Mouse (Mus musculus): ENCODE results near the gene Prrt1.

Gene Prrt1

DNA sequence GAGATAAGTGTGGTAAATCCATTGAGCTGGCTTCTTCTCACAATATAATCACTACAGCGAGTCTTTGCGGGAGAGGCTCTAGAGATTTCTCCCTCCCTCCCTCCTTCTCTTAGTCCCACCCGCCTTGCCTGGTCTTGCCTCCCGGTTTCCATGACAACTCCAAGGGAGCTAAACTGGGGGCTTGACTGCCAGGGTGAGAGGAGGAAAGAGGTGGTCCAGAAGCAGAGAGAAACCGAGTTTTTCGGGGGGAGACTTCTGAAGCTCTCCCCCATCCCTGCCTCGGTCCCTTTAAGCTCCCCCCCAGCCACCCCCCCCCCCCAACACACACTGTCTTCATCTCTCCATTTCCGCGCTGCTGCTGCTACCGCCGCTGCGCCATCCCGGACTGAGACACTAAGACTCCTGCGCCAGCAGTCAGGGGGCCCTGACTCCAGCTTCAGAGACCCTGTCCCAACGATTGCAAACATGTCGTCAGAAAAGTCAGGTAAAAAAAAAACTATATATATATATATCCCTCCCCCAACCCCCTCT is at the start of gene Prrt1:
Gene Prrt1 (plus strand): TSS at position 313 of the 531 bp plus-strand sequence.
- no peak for DNase-seq

DNA sequence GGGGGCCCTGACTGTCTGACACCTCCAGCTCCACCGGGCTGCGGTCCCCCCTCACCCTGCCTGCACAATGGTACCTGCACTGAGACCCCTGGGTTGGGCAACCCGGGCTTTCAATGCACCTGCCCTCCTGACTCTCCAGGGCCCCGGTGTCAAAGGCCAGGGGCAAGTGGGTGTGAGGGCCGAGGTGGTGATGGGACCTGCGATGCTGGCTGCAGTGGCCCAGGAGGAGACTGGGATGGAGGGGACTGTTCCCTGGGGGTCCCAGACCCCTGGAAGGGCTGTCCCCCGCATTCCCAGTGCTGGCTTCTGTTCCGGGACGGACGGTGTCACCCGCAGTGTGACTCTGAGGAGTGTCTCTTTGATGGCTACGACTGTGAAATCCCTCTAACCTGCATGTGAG is 46.8 kb upstream of the Prrt1 start:
- no peak for DNase-seq

DNA sequence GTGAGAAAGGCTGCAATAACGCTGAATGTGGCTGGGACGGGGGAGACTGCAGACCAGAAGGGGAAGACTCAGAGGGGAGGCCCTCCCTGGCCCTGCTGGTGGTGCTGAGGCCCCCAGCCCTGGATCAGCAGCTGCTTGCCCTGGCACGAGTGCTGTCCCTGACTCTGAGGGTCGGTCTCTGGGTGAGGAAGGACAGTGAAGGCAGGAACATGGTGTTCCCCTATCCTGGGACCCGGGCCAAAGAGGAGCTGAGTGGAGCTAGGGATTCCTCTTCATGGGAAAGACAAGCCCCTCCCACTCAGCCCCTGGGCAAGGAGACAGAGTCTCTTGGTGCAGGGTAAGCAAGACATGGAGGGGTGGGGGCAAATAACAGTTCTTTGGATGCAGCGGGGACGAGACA is 45.9 kb upstream of the Prrt1 start:
- DNase-seq, result no peak

DNA sequence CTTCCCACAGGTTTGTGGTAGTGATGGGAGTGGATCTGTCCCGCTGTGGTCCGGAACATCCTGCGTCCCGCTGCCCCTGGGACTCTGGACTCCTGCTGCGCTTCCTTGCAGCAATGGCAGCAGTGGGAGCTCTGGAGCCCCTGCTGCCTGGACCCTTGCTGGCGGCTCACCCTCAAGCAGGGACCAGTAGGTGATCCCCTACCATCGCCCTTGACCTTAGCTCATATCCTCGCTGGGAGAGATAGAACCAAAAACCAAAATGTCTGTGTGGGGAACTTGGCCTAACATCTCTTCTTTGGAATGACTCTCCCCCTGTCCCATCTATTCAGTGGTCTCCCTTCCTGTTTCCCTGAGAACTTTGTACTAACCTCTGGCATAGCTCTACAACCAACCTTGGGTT is 45.5 kb upstream of the Prrt1 start:
- no peak for DNase-seq

DNA sequence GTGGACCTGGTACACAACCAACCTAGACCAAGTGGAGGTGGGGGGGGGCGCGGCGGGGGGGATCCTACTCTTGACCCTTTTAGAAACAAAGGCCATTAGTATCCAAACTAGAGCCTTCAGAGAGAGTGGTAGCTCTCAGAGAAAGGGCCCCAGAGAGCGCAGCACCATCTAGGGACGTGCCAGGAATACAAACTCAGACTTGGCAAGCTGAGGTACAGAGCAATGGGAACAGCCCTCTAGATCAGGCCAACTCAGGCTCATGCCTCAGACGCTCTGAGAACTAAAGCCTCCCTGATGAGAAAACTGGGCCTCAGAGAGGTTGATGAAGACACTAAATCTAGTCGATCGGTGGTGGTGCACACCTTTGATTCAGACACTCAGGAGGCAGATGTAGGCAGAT is 44.2 kb upstream of the Prrt1 start:
- DNase-seq, result no peak

DNA sequence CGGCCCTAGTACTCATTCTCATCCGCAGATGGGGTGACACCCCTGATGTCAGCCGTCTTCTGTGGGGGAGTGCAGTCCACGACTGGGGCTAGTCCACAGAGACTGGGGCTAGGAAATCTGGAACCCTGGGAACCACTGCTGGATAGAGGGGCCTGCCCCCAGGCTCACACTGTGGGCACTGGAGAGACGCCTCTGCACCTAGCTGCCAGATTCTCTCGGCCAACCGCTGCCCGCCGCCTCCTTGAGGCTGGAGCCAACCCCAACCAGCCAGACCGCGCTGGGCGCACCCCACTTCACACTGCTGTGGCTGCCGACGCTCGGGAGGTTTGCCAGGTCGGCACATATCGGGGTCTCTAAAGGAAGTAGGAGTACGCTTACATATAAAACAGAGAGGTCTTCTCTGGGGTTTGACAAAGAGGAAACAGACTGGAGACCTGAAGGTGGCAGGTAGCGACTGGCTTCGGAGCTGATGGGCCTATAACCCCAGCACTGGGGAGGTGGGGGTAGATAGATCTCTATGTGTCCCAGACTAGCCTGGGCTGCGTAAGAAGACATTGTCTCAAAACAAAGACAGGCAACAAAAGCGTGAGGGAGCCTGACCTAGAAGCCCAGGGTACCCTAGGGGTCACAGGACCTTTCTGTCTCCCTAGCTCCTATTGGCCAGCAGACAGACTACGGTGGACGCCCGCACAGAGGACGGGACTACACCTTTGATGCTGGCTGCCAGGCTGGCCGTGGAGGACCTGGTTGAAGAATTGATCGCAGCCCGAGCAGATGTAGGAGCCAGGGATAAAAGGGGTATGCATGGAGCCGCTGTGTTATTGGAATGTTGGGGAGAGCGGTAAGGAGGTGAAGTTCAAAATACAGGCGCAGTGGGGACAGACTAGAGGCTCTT is 43.2 kb upstream of the Prrt1 start:
- no peak for DNase-seq

DNA sequence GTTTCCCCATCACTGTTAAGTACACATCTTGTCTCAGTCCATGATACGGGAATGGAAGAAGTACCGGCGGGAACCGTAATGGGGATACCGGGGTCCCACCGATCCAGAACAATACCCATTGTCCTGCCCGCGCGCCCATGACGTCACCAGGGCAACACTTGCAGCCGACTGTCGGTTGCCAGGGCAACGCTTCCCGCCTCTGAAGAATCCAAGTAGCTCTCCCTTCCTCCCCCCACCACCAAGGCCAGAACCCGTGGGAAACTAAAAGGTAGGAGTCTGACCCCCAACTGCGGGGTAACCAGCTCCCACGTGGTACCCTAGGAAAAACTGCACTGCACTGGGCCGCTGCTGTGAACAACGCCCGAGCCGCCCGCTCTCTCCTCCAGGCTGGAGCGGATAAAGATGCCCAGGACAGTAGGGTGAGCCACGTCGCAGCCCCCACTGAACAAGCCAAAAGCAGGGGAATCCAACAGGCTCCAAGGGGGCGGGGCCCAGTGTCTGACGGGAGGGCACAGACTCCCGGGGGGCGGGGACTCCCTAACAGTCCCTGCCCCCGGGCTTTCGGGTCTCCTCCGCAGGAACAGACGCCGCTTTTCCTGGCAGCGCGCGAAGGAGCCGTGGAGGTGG is 42.4 kb upstream of the Prrt1 start:
- peak; percentile 92 for DNase-seq

DNA sequence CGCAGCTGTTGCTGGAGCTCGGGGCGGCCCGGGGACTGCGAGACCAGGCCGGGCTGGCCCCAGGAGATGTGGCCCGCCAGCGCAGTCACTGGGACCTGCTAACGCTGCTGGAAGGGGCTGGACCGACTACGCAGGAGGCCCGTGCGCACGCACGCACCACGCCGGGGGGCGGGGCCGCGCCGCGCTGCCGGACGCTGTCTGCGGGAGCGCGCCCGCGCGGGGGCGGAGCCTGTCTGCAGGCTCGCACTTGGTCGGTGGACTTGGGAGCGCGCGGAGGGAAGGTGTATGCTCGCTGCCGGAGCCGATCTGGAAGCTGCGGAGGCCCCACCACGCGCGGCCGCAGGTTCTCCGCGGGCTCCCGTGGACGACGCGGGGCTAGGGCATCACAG is 41.9 kb upstream of the Prrt1 start:
- DNase-seq, result peak; percentile 98

DNA sequence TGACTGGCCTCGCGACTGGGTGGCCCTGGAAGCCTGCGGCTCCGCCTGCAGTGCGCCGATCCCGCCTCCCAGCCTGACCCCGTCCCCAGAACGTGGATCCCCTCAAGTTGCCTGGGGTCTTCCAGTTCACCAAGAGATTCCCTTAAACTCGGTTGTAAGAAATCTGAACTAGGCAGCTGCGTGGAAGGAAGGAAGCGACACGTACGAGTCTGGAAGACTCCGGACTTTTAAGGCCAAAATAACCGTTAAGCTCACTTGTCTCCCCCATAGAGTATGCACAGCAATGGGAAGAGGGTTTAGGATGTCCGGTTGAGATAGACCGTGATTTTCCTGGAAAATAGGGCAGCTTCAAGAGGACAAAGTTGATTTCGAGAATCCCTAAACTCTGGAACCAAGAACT is 41.5 kb upstream of the Prrt1 start:
- no peak for DNase-seq

DNA sequence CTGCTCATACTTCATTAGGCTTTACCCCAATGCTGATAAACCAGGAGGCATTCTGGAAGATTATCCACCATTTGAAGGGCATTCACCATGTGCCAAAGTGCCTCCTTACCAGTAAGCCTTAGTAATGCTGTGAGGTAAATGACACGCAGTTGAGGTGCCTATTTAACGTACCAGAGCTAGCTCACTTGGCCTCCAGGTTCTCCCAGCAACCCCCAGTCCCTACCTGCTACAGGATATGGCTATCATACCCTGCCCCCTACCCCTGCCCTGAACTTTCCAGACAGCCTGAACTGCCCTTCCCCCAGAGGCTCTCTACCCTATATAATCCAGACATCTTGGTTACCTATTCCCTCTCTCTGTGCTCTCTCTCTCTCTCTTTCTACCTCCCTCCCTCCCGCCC is 40.6 kb upstream of the Prrt1 start:
- no peak for DNase-seq

DNA sequence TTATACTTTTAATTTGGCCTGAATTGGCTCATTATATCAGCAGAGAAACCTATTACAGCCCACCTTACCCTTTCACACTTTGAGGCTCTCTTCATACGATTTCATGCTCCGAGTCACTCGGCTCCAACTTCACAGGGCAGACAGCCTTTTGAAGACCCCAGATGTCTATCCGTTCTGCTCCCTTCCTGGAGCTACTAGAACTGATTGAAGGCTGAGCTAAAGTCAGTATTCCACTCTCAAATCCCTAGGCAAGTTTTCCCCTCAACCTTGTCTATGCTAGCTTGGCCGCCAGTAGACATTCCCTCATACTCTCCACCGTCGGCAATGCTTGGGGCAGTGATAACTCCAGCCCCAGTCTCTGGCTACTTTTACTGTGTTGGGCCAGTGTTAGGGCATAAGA is 40.1 kb upstream of the Prrt1 start:
- no peak for DNase-seq

DNA sequence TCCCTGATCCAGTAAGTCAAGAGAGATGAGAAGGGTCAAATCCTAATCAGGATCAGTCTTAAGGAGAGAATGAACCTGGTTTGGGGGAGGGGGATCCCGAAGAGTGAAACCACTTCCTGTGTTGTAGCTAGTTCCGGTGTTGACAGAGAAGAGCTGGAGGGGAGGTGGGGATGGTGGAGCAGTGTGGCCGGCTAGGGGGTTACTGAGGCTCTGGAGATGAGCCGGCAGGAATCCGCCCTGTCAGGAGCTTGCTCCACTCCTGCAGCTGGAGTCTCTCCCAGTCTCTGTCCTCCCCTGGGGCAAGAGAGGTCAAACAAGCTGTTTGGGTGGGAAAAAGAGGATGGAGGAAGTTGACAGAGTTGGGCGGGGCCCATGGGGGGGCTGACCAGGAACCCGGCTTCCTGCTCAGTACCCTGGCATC is 39.6 kb upstream of the Prrt1 start, which contains the start of gene Gpsm3:
Gene Gpsm3 (plus strand): TSS at position 126 of the 421 bp plus-strand sequence.
- peak; percentile 78 for DNase-seq

DNA sequence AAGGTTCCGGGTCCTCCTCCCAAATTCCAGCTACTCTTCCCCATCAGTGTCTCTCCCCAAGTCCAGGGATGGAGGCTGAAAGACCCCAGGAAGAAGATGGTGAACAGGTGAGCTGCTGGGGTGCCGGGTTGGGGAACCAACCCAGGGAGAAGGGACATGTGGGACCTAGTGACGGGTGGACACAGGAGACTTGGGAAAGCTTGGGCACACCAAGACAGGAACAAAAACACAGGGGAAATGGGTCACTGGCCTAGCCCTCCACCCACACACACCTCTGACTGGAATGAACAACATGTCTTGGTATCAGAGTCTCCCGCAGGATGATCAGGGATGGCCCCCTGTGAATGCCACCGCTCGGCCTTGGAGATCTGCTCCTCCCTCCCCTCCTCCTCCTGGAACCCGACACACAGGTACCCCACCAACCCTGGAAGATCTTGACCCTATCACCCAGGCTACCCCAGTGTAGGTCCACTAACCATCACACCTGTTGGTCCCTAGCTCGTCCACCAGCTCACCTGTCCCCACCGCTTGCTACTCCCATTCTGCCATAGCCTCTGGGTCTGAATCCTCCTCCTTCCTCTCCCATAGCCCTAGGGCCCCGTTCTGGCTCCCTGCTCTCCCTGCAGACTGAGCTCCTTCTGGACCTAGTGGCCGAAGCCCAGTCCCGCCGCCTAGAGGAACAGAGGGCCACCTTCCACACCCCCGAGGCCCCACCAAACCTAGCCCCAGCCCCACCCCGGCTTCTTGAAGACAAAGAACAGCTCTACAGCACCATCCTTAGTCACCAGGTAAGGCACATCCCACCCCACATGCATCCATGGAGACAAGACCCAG is 39.0 kb upstream of the Prrt1 start:
- no peak for DNase-seq

DNA sequence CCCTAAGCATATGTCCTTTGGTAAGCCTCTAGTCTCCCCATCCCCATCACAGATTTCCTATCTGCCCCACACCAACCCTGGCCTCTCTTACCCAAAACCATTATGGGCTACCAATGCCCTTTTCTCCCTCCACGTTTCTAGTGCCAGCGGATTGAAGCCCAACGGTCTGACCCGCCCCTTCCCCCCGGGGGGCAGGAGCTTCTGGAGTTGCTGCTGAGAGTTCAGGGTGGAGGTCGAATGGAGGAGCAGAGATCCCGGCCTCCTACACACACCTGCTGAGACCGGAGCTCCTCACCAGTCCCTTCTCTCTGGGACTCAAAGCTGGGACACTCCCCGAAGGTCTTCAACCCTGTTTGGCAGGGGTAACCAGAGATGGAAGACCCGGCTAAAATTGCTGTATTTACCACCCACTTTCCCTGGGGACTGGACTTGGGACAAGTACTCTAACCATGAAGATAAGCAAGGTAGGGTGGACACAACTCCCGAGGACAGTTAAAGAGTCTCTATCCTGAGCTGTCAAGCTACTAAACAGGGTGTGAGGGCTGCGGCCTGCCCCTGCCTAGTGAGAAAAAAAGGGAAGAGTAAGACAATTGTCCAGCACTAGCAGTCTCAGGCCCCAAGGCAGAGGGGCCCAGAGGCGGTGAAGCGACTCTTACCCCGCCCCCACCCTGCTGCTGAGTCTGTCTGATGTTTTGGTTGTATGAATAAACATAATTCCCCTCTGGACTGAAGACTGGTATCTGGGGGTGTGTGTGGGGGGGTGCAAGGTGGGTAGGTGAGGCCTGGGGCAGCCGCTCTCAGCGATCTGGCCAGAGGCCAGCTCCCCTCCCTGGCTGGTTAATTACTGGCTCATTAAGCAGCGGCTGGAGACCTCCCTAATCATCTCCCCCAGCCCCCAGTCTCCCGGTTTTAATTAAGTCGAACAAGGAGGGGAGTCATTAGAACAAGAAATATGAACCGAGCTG is 38.0 kb upstream of the Prrt1 start, which contains the start of gene Pbx2:
Gene Pbx2 (plus strand): TSS at position 238 of the 965 bp plus-strand sequence.
- peak; percentile 43 for DNase-seq

DNA sequence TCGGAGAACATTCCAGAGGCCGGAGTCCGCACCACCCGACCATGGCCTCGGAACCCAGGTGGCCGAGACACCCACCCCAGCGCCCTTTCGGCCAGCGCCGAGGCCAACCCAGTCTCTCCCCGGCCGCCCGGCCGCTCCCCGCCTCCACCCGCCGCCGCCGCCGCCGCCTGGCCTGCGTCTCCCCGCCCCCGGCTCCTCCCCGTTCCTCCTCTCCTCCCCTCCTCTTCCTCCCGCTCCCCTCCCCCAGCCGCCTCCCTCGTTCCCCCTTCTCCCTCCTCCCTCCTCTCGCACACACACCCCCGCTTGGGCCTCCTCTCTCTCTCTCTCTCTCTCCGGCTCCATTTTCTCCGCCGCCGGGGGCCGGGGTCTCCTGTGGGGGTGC is 37.3 kb upstream of the Prrt1 start:
- DNase-seq, result peak; percentile 93

DNA sequence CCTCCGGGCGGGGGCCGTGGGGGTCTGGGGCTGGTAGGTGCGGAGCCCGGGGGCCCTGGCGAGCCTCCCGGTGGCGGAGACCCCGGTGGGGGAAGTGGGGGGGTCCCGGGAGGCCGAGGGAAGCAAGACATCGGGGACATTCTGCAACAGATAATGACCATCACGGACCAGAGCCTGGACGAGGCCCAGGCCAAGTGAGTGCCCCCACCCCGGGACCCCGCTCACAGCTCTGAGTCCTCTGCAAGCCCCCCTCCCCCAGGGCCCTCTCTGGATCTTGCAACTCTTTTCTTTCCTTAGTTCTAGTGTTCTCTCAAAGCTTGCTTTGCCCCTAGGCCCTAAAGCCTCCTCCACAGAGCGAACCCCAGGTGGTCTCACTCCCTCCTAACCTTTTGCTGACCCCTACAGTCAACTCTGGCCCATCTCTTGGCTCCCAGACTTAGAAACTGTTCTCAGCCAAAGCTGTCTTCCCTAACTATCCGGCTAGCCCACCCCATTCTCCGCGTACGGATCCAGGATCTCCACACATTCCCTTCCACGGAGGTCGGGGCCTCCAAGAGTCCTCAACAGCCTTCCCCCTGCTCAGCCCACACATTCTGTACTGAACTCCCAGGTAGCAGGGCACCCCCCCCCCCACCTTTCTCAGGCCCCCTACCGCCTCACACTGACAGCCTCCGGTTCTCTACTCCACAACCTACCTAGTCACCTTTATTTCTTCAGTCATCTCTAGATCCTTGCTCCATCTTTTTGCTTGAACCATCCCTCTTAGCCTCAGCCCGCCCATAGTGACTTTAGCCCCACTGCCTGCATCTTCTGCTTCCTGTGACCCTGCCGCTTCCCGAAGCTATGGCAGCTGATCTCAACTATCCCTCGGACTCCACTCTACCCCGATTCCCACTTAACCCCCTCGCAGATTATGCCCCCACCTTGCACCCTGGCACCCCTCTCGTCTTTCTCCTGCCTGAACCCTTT is 36.5 kb upstream of the Prrt1 start:
- peak; percentile 58 for DNase-seq

DNA sequence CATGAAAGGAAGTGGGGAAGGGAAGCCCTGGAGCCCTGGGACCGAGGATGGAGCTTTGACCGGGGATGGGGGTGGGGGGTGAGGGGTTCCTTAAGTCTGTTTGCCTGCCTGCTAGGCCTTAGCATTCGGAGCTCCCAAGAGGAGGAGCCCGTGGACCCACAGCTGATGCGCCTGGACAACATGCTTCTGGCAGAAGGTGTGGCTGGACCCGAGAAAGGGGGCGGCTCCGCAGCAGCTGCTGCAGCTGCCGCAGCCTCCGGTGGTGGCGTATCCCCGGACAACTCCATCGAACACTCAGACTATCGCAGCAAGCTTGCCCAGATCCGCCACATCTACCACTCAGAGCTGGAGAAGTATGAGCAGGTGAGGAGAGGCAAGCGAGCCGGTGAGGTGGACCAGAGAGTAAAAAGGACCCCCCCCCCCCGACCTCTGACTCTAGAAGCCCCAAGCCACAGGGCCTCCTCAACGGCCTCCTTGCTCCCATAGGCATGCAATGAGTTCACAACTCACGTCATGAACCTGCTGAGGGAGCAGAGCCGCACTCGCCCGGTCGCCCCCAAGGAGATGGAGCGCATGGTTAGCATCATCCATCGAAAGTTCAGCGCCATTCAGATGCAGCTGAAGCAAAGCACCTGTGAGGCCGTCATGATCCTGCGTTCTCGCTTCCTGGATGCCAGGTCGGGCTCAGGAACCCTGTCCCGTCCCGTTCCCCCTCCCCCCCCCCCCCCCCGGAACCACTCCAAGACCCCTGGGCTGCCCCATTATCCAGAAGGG is 35.4 kb upstream of the Prrt1 start:
- DNase-seq, result peak; percentile 37

DNA sequence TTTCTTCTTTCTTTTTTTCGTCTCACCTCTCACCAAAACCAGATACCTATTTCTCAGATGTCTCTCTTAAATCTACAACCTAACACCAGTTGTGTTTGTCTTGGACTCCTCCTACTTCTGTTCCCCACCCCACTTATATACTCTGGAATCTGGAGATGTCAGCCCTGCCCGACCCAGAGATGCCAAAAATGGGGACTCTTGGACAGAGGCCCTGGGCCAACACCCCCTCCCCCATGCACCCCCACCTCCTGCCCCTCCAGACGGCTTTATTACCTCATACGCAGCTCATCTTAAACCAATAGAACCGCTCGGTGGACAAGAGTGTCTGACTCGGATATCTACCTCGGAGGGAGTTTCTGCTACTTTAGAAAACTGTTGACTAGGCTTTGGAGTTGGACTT is 33.2 kb upstream of the Prrt1 start:
- DNase-seq, result peak; percentile 38

DNA sequence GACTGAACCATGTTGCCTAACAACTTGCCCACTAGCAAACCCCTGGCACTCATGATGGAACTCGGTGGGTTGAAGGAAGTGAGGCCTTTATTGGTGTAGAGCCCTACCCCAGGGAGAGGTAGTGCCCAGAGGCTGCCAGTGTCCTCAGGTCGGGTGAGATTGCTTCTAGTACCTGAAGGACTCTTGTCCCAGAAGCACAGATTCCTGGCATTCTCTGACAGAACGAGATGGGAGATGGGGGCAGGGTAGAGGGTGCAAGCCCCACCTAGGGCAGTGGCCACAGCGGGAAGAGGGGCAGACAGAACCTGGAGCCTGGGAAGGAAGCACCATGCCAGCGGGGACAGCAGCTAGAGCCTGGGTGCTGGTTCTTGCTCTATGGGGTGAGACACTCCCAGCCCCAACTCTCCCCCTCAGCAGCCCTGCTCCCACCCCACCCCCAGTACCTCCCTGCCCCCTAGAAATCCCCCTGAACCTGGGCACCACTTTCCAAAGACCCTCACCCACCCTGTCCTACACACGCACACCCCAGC is 31.7 kb upstream of the Prrt1 start, which contains the start of gene Ager:
Gene Ager (plus strand): TSS at position 297 of the 530 bp plus-strand sequence.
- DNase-seq, result peak; percentile 78

Data from lung, postnatal 36 days (tissue).